Mouse (Mus musculus): ENCODE measurements at regions not wholly inside any gene's neighbourhood (a gene's known extent, or its start where the extent isn't known, plus 50 kb on each side); places are given as distances from the start of the nearest gene placed in this dataset.

GRCm38 (mm10) chr11:63391478-63391877, 262.7 kb downstream of the Pmp22 start:
- TF ChIP-seq FLI1 (IDR thresholded peaks at IDR 0.05; ENCODE audit: low read length) (no peak), GATA1 (IDR thresholded peaks at IDR 0.05; ENCODE audit: borderline replicate concordance, low read length) (no peak)
